Mouse (Mus musculus) layer of hippocampus, adult 2 months (tissue): Measurements from ENCODE around the gene Mapkbp1. TPM values are rescaled to one million over a fixed set of nuclear protein-coding genes. Genes with fewer than 3 reads are reported as not detected.

Experiments
- DNase-seq, 2 experiments: peaks; one replicate each; pipeline ENCODE4 v3.0.0; 2022; ENCODE audit warnings: low spot score in 2 of 2
- H3K27ac ChIP-seq: fragments of 200-600 bp; 2 replicates; pipeline ENCODE4 v1.8.1; 2022
- H3K4me3 ChIP-seq: fragments of 200-600 bp; 2 replicates; pipeline ENCODE4 v1.8.1; 2022; ENCODE audit warnings: mild to moderate bottlenecking
- CTCF ChIP-seq: fragments of 200-600 bp; conservative IDR thresholded peaks from 2 replicates; pipeline ENCODE4 v1.8.1; 2022; ENCODE audit warnings: antibody characterized with exemption, mild to moderate bottlenecking, moderate library complexity
- microRNA-seq, 2 experiments: library from miRNA; unstranded; fragments of <30 nt; microRNA quantifications; one replicate each; pipeline ENCODE4 v1.2.0; 2021
- total RNA-seq, 2 experiments: library from RNA; stranded (reverse); gene quantifications; 2 replicates each; pipeline ENCODE4 v1.2.3; 2021

Gene Mapkbp1
- total RNA-seq, 2 experiments from 2014 or later, result 43.7 to 45.6 TPM

DNA sequence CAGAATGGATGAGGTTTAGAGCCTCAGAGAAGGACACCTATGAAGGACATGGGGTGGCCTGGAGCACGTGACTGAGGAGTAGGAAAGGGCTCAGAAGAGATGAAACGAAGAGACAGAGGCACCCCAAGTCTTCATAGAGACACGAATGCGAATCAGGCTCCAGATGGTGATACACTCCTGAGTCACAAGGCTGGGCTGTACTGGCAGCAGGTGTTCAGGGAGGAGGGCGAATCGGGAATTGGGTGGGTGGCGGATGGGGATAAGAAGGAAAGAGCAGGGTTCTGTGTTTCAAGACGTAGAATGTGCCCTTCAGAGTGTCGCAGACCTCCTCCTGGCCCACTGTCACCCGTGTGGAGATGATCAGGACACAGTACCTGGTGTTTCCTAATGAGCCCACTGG lies 92.7 kb downstream of the Mapkbp1 start:
- DNase-seq, result peak in 1 of 2 experiments; percentile 62
- H3K27ac ChIP-seq, result peak overlapping the region; percentile 5; the same call in 1 of the 2 replicates
- no peak overlapping the region for H3K4me3 ChIP-seq
- TF ChIP-seq CTCF, result no peak

DNA sequence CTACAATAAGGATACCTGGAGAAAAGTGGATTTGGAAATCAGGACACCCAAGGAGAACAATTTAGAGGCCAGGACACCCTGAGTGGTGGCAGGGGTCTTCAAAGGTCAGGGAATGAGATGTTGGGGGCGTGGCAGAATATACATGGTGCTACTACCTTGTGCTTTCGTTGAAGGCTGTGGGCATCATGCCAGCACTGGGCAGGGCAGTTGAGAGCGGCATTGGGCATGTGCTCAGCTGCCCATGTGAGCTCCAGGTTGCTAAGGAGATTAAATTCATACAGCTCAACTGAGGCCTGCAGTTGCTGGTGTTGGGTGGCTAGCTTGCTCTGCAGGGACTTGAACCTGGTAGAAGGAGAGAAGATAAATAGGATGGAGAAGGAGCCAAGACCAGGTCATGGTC lies 93.7 kb downstream of the Mapkbp1 start:
- TF ChIP-seq CTCF, result no peak
- DNase-seq, result no peak
- H3K27ac ChIP-seq, result no peak overlapping the region
- no peak overlapping the region for H3K4me3 ChIP-seq

DNA sequence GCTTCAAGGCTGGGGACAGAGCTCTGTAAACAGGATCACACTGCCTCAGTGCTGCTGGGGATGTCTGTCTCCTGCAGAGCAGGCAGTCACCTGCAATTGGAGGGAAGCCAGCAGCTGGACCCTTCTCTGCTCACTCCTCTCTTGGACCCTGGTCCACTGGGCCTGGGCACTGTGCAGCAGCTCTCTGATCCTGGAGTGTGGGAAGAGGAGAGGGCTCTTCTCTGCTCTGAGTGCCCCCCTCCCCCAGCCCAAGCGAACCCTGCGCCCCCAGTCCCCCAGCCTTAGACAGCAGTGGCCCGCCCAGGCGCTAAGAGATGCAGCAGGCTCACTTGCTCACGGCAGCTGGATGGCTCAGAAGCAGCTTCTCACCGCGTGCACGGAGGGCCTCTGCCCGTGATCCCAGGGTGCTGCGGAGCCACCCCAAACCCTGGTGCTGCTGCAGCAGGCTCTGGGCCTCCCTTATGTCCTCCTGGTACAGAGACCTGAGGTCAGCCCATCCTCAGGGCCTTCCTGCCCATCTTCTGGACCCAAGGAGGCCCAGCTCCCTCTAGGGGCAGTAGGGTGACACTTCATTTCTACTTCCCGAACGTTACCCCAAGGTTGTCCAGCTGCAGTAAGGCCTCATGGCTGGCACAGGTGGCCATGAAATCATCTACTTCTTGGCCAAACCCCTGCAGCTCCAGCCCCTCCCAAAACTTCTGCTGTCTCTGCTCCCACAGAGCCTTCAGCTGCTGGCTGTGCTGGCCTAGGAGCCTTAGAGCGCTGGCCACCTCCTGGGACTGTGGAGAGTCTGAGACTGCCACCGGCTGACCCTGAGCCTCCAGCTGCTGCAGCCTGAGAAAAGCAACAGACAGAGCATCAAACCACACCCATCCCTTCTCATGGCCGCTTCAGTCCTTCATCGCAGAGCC lies 96.3 kb downstream of the Mapkbp1 start:
- DNase-seq, result no peak
- Histone ChIP-seq H3K27ac (peak overlapping the region; percentile 78), H3K4me3 (no peak overlapping the region)
- peak; percentile 79 for TF ChIP-seq CTCF

DNA sequence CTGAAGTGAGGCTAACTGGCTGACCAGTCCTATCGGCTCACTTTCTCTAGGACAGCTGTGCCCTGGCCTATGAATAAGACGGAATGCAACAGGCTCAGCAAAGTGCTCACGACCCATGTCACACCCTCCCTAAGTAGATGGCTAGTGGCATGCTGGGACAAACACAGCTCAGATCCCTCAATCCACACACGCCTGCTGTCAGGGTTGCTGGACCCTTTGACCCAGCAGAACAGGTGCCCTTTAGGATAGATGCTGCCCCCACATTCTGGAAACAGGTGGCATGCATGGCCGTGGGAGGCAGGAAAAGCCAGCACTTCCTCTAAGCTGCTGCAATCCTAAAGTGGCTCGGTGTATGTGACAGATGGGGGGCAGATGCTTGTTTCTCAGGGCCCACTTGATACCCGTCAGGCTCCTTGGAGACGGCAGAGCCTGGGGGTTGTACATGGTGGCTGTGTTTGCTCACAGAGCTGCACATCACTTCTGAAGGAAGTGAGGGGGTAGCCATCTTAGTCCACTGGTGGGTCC lies 97.0 kb downstream of the Mapkbp1 start:
- TF ChIP-seq CTCF, result no peak
- DNase-seq, result peak; percentile 75 to 86
- peak overlapping the region; percentile 78 for H3K27ac ChIP-seq

DNA sequence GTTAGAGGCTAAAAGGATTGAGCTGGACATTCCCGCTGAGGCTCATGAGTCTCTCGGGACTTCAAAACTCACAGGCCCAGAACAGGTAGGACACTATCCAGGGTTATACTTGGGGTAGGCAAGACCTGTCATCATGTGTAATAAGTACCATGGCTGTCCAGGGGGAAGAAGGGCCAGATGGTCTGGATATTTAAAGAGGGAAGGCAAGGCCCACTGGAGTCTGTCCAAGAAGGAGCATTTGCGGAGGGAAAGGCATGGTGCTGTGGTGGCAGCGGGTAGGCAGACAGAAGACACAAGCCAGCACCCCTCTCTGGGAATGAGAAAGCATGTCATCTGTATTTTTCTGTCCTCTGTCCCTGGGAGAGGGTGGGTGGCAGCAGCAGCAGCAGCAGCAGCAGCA lies 101.6 kb downstream of the Mapkbp1 start:
- no peak for TF ChIP-seq CTCF

More for the DNA sequence above, 97.0 kb downstream of the Mapkbp1 start:
- H3K4me3 ChIP-seq, result no peak overlapping the region

DNA sequence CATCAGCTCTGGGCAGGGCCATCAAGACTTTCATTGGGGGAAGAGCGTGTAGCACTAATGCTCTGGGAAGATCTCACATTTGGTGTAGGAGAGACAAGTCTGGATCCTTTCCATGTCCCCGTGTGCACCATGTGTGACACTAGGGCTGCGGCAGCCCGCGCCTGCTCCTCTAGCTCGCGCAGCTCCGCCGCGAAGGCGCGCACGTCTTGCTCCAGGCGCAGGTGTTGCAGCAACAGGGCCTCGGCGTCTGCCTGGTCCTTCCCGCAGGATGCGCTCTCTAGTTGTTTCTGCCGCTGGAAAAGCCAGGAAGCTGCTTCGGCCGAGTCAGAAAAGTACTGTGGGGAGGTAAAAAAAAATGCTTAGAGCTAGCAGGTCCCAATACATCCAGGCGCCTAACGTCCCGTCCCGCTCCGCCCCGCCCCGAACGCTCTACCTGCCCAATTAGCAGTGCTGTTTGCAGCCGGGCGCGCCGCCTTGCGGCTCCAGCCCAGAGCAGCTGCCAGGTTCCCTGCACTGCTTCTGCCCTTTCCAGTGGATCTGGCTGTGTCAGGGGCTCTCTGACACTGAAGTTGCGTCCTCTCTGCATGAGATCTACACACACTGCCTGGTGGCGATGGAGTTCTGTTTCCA lies 103.7 kb downstream of the Mapkbp1 start:
- Histone ChIP-seq H3K27ac (no peak overlapping the region), H3K4me3 (peak overlapping the region; percentile 46)
- no peak for DNase-seq
- peak; percentile 67 for TF ChIP-seq CTCF

More for the DNA sequence above, 101.6 kb downstream of the Mapkbp1 start:
- no peak overlapping the region for H3K4me3 ChIP-seq
- H3K27ac ChIP-seq, result no peak overlapping the region
- DNase-seq, result no peak

Small RNA genes lying within 50 kb of the gene (microRNA-seq; reads per million reads assigned to microRNA genes)
- gene Mir7665, result 0 reads per million in 2 experiments

Other genes with a start within 250 kb of the Mapkbp1 start
- gene Itpka, start 230.4 kb upstream of the Mapkbp1 start, total RNA-seq, result 100 to 1,000 TPM; 265 to 270 TPM
- 10 to 100 TPM; 13.7 to 14.3 TPM for gene Ltk, start 212.3 kb upstream of the Mapkbp1 start, total RNA-seq
- gene Rpap1, start 185.2 kb upstream of the Mapkbp1 start, total RNA-seq, result 10 to 100 TPM; 18.6 to 19.6 TPM
- gene Tyro3, start 175.0 kb upstream of the Mapkbp1 start, total RNA-seq, result 10 to 100 TPM; 75.5 to 80.8 TPM
- 10 to 100 TPM; 66.6 to 72.7 TPM for gene Mga, start 75.5 kb upstream of the Mapkbp1 start, total RNA-seq
- 1 to 10 TPM; 5.5 to 6.6 TPM for gene Jmjd7, start 54.8 kb downstream of the Mapkbp1 start, total RNA-seq
- gene Gm28042, start 54.8 kb downstream of the Mapkbp1 start, total RNA-seq, result 1 to 10 TPM; 1.1 to 2.4 TPM
- gene Pla2g4b, start 60.7 kb downstream of the Mapkbp1 start, total RNA-seq, result 1 to 10 TPM; 3.8 to 6.4 TPM
- 1 to 10 TPM; 5.4 to 7.6 TPM for gene Ehd4, start 181.9 kb downstream of the Mapkbp1 start, total RNA-seq